Mouse (Mus musculus) kidney, adult 18-20 months (tissue): ENCODE measurements at regions not wholly inside any gene's neighbourhood (a gene's known extent, or its start where the extent isn't known, plus 50 kb on each side); places are given as distances from the start of the nearest gene placed in this dataset.

Source experiments
- DNase-seq: peaks from one replicate; pipeline ENCODE4 v3.0.0; 2021

GRCm38 (mm10) chr2:9445826-9446225, 435.2 kb upstream of the 4930412O13Rik start:
- no peak for DNase-seq

- DNase-seq = no peak
Measured at GRCm38 (mm10) chr2:9464413-9464812, 416.6 kb upstream of the 4930412O13Rik start.

- no peak for DNase-seq
Measured at GRCm38 (mm10) chr2:9464818-9465217, 416.2 kb upstream of the 4930412O13Rik start.

- no peak for DNase-seq
Measured at GRCm38 (mm10) chr2:9467573-9467972, 413.5 kb upstream of the 4930412O13Rik start.

GRCm38 (mm10) chr2:9468651-9469050, 412.4 kb upstream of the 4930412O13Rik start:
- DNase-seq = no peak

- DNase-seq = no peak
Measured at GRCm38 (mm10) chr2:9481678-9482345, 399.2 kb upstream of the 4930412O13Rik start.

GRCm38 (mm10) chr2:9487381-9487914, 393.6 kb upstream of the 4930412O13Rik start:
- no peak for DNase-seq

GRCm38 (mm10) chr2:9493606-9494145, 387.4 kb upstream of the 4930412O13Rik start:
- no peak for DNase-seq

- no peak for DNase-seq
Measured at GRCm38 (mm10) chr2:9520045-9520444, 361.0 kb upstream of the 4930412O13Rik start.

- DNase-seq = no peak
Measured at GRCm38 (mm10) chr2:9525910-9526309, 355.1 kb upstream of the 4930412O13Rik start.

- no peak for DNase-seq
Measured at GRCm38 (mm10) chr2:9535141-9535658, 345.9 kb upstream of the 4930412O13Rik start.

GRCm38 (mm10) chr2:9547771-9548590, 333.1 kb upstream of the 4930412O13Rik start:
- DNase-seq = no peak

GRCm38 (mm10) chr2:9553313-9553712, 327.7 kb upstream of the 4930412O13Rik start:
- no peak for DNase-seq

GRCm38 (mm10) chr2:9564487-9565043, 316.5 kb upstream of the 4930412O13Rik start:
- DNase-seq = no peak

- no peak for DNase-seq
Measured at GRCm38 (mm10) chr2:9569220-9569619, 311.8 kb upstream of the 4930412O13Rik start.

- DNase-seq = peak; percentile 29
Measured at GRCm38 (mm10) chr2:9574196-9574595, 306.9 kb upstream of the 4930412O13Rik start.

- DNase-seq = peak; percentile 4
Measured at GRCm38 (mm10) chr2:9574651-9575050, 306.4 kb upstream of the 4930412O13Rik start.

GRCm38 (mm10) chr2:9577868-9578267, 303.2 kb upstream of the 4930412O13Rik start:
- DNase-seq = no peak

- DNase-seq = no peak
Measured at GRCm38 (mm10) chr2:9587389-9587788, 293.7 kb upstream of the 4930412O13Rik start.

- DNase-seq = no peak
Measured at GRCm38 (mm10) chr2:9589200-9589599, 291.9 kb upstream of the 4930412O13Rik start.

GRCm38 (mm10) chr2:9592531-9592930, 288.5 kb upstream of the 4930412O13Rik start:
- DNase-seq = no peak

GRCm38 (mm10) chr2:9593931-9594330, 287.1 kb upstream of the 4930412O13Rik start:
- no peak for DNase-seq

- DNase-seq = no peak
Measured at GRCm38 (mm10) chr2:9595236-9595850, 285.7 kb upstream of the 4930412O13Rik start.
